Mouse (Mus musculus): ENCODE measurements around the gene Rpp21. TPM values are rescaled to one million over a fixed set of nuclear protein-coding genes. Genes with fewer than 3 reads are reported as not detected.
A peak's percentile ranks its signal among the peaks of the same experiment; 100 is the strongest.

Rpp21 gene
- total and polyA plus RNA-seq, 2 experiments from 2014 or later, result 39.2 to 139 TPM

- TF ChIP-seq CTCF (IDR thresholded peaks at IDR 0.05; ENCODE audit: low read depth), result no peak
- Histone ChIP-seq H3K4me2 (ENCODE audit: low read depth) (no peak overlapping the region), H3K9ac (no peak overlapping the region), H3K4me3 (ENCODE audit: low read depth, low read length) (no peak overlapping the region), H3K27ac (ENCODE audit: low read depth, low read length) (no peak overlapping the region), H3K36me3 (ENCODE audit: insufficient read depth) (no peaks in the 10 kb centered on the region), H3K27me3 (ENCODE audit: insufficient read depth, low read length) (peaks cover 47% of the 10 kb centered on the region), H3K4me1 (ENCODE audit: insufficient read depth) (no peaks in the 10 kb centered on the region), H3K9me3 (ENCODE audit: low read length) (no peaks in the 10 kb centered on the region)
- no peak for DNase-seq
- no peak for ATAC-seq
- WGBS, result 6% methylated on average over 20 of the region's 20 CpGs
These were observed 42.3 kb downstream of the Rpp21 start for GRCm38 (mm10) chr17:36215586-36215985.

- H3K9me3 ChIP-seq (ENCODE audit: low read length), result no peaks in the 10 kb centered on the region
- DNase-seq (no peak), ATAC-seq (no peak)
- H3K9ac ChIP-seq, result no peak overlapping the region
- H3K4me1 ChIP-seq (ENCODE audit: insufficient read depth), result peaks cover 3% of the 10 kb centered on the region; the same call in 1 of the 2 replicates
- H3K36me3 ChIP-seq (ENCODE audit: insufficient read depth), result no peaks in the 10 kb centered on the region
- no peak overlapping the region for H3K4me3 ChIP-seq (ENCODE audit: low read depth, low read length)
- TF ChIP-seq CTCF (IDR thresholded peaks at IDR 0.05; ENCODE audit: low read depth), result no peak
- H3K4me2 ChIP-seq (ENCODE audit: low read depth), result no peak overlapping the region
- no peak overlapping the region for H3K27ac ChIP-seq (ENCODE audit: low read depth, low read length)
- peaks cover 38% of the 10 kb centered on the region; the same call in 1 of the 2 replicates for H3K27me3 ChIP-seq (ENCODE audit: insufficient read depth, low read length)
These were observed 51.0 kb downstream of the Rpp21 start for GRCm38 (mm10) chr17:36206846-36207245.

- ATAC-seq (peak; percentile 27; the same call in 1 of the 2 replicates), DNase-seq (peak; percentile 10)
- H3K9ac ChIP-seq, result no peak overlapping the region
- peak overlapping the region; percentile 26 for H3K4me3 ChIP-seq (ENCODE audit: low read depth, low read length)
- peaks cover 3% of the 10 kb centered on the region; the same call in 1 of the 2 replicates for H3K4me1 ChIP-seq (ENCODE audit: insufficient read depth)
- no peak overlapping the region for H3K27ac ChIP-seq (ENCODE audit: low read depth, low read length)
- no peak for TF ChIP-seq CTCF (IDR thresholded peaks at IDR 0.05; ENCODE audit: low read depth)
- no peaks in the 10 kb centered on the region for H3K36me3 ChIP-seq (ENCODE audit: insufficient read depth)
- H3K9me3 ChIP-seq (ENCODE audit: low read length), result no peaks in the 10 kb centered on the region
- WGBS, result under 1% methylated on average over 40 of the region's 41 CpGs
- H3K4me2 ChIP-seq (ENCODE audit: low read depth), result peak overlapping the region; percentile 50
- H3K27me3 ChIP-seq (ENCODE audit: insufficient read depth, low read length), result peaks cover 35% of the 10 kb centered on the region; the same call in 1 of the 2 replicates
These were observed 52.0 kb downstream of the Rpp21 start for GRCm38 (mm10) chr17:36205862-36206261.

Other genes with a start within 250 kb of the Rpp21 start
- gene H2-T24, start 237.5 kb downstream of the Rpp21 start, total RNA-seq (2014; rRNA removed), result 0.33 and 1.0 TPM in 2 replicates
- gene H2-T24, start 237.5 kb downstream of the Rpp21 start, polyA plus RNA-seq (2015; fragmentation: Nextera tagmentation; extraction: Ambion mirVana), result 1.6 and 4.7 TPM in 2 replicates
- 9.0 and 10.2 TPM in 2 replicates for gene H2-T23, start 225.2 kb downstream of the Rpp21 start, total RNA-seq (2014; rRNA removed)
- 6.4 and 6.9 TPM in 2 replicates for gene H2-T23, start 225.2 kb downstream of the Rpp21 start, polyA plus RNA-seq (2015; fragmentation: Nextera tagmentation; extraction: Ambion mirVana)
- 10.3 and 13.1 TPM in 2 replicates for gene H2-T22, start 215.3 kb downstream of the Rpp21 start, total RNA-seq (2014; rRNA removed)
- gene H2-T22, start 215.3 kb downstream of the Rpp21 start, polyA plus RNA-seq (2015; fragmentation: Nextera tagmentation; extraction: Ambion mirVana), result 6.2 and 6.5 TPM in 2 replicates
- gene Gm6034, start 215.1 kb downstream of the Rpp21 start, total RNA-seq (2014; rRNA removed), result 0.31 TPM in 1 of 2 replicates, not detected in the other
- gene Gm6034, start 215.1 kb downstream of the Rpp21 start, polyA plus RNA-seq (2015; fragmentation: Nextera tagmentation; extraction: Ambion mirVana), result not detected in 2 replicates
- gene Gm11127, start 199.7 kb downstream of the Rpp21 start, total RNA-seq (2014; rRNA removed), result 0.15 TPM in 1 of 2 replicates, not detected in the other
- not detected in 2 replicates for gene Gm11127, start 199.7 kb downstream of the Rpp21 start, polyA plus RNA-seq (2015; fragmentation: Nextera tagmentation; extraction: Ambion mirVana)
- gene Gm19684, start 136.4 kb downstream of the Rpp21 start, total RNA-seq (2014; rRNA removed), result not detected in 2 replicates
- not detected in 2 replicates for gene Gm19684, start 136.4 kb downstream of the Rpp21 start, polyA plus RNA-seq (2015; fragmentation: Nextera tagmentation; extraction: Ambion mirVana)
- not detected in 2 replicates for gene Gm7030, start 128.6 kb downstream of the Rpp21 start, total RNA-seq (2014; rRNA removed)
- not detected in 2 replicates for gene Gm7030, start 128.6 kb downstream of the Rpp21 start, polyA plus RNA-seq (2015; fragmentation: Nextera tagmentation; extraction: Ambion mirVana)
- not detected in 2 replicates for gene Gm8909, start 89.5 kb downstream of the Rpp21 start, total RNA-seq (2014; rRNA removed)
- not detected in 2 replicates for gene Gm8909, start 89.5 kb downstream of the Rpp21 start, polyA plus RNA-seq (2015; fragmentation: Nextera tagmentation; extraction: Ambion mirVana)
- gene H2-T3, start 67.8 kb downstream of the Rpp21 start, total RNA-seq (2014; rRNA removed), result not detected in 2 replicates
- gene H2-T3, start 67.8 kb downstream of the Rpp21 start, polyA plus RNA-seq (2015; fragmentation: Nextera tagmentation; extraction: Ambion mirVana), result not detected in 2 replicates
- 27.1 and 27.8 TPM in 2 replicates for gene Trim39, start 14.2 kb upstream of the Rpp21 start, total RNA-seq (2014; rRNA removed)
- 7.9 and 11.2 TPM in 2 replicates for gene Trim39, start 14.2 kb upstream of the Rpp21 start, polyA plus RNA-seq (2015; fragmentation: Nextera tagmentation; extraction: Ambion mirVana)
- not detected in 2 replicates for gene H2-M10.2, start 28.4 kb upstream of the Rpp21 start, total RNA-seq (2014; rRNA removed)
- gene H2-M10.2, start 28.4 kb upstream of the Rpp21 start, polyA plus RNA-seq (2015; fragmentation: Nextera tagmentation; extraction: Ambion mirVana), result not detected in 2 replicates
- gene H2-M10.1, start 68.1 kb upstream of the Rpp21 start, total RNA-seq (2014; rRNA removed), result not detected in 2 replicates
- gene H2-M10.1, start 68.1 kb upstream of the Rpp21 start, polyA plus RNA-seq (2015; fragmentation: Nextera tagmentation; extraction: Ambion mirVana), result not detected in 2 replicates
- gene H2-M10.3, start 110.3 kb upstream of the Rpp21 start, total RNA-seq (2014; rRNA removed), result not detected in 2 replicates
- not detected in 2 replicates for gene H2-M10.3, start 110.3 kb upstream of the Rpp21 start, polyA plus RNA-seq (2015; fragmentation: Nextera tagmentation; extraction: Ambion mirVana)
- not detected in 2 replicates for gene H2-M10.4, start 204.3 kb upstream of the Rpp21 start, total RNA-seq (2014; rRNA removed)
- not detected in 2 replicates for gene H2-M10.4, start 204.3 kb upstream of the Rpp21 start, polyA plus RNA-seq (2015; fragmentation: Nextera tagmentation; extraction: Ambion mirVana)

Measured in forebrain, postnatal 0 days (tissue).